Mouse (Mus musculus): ENCODE data around the gene Ankrd33.

Ankrd33 gene

GRCm38 (mm10) chr15:101115511-101116110 is at the start of gene Ankrd33:
Gene Ankrd33, plus strand, starts transcription at chr15:101115755.
- DNase-seq (ENCODE audit: low read depth, low spot score), result no peak

GRCm38 (mm10) chr15:101066364-101066847 is 49.1 kb upstream of the Ankrd33 start:
- no peak for DNase-seq (ENCODE audit: low read depth, low spot score)

GRCm38 (mm10) chr15:101066920-101067696 is 48.4 kb upstream of the Ankrd33 start:
- no peak for DNase-seq (ENCODE audit: low read depth, low spot score)

GRCm38 (mm10) chr15:101068029-101068428 is 47.5 kb upstream of the Ankrd33 start:
- no peak for DNase-seq (ENCODE audit: low read depth, low spot score)

- DNase-seq (ENCODE audit: low read depth, low spot score), result no peak
These were observed 46.9 kb upstream of the Ankrd33 start for GRCm38 (mm10) chr15:101068671-101069070.

- no peak for DNase-seq (ENCODE audit: low read depth, low spot score)
These were observed 45.8 kb upstream of the Ankrd33 start for GRCm38 (mm10) chr15:101069641-101070190.

GRCm38 (mm10) chr15:101070762-101071161 is 44.8 kb upstream of the Ankrd33 start:
- no peak for DNase-seq (ENCODE audit: low read depth, low spot score)

- DNase-seq (ENCODE audit: low read depth, low spot score), result no peak
These were observed 42.8 kb upstream of the Ankrd33 start for GRCm38 (mm10) chr15:101072736-101073135.

GRCm38 (mm10) chr15:101074067-101074466 is 41.5 kb upstream of the Ankrd33 start:
- no peak for DNase-seq (ENCODE audit: low read depth, low spot score)

GRCm38 (mm10) chr15:101075150-101075549 is 40.4 kb upstream of the Ankrd33 start:
- no peak for DNase-seq (ENCODE audit: low read depth, low spot score)

GRCm38 (mm10) chr15:101075656-101076055 is 39.9 kb upstream of the Ankrd33 start:
- no peak for DNase-seq (ENCODE audit: low read depth, low spot score)

GRCm38 (mm10) chr15:101076071-101077000 is 39.2 kb upstream of the Ankrd33 start:
- no peak for DNase-seq (ENCODE audit: low read depth, low spot score)

GRCm38 (mm10) chr15:101077001-101077812 is 38.3 kb upstream of the Ankrd33 start:
- no peak for DNase-seq (ENCODE audit: low read depth, low spot score)

- DNase-seq (ENCODE audit: low read depth, low spot score), result no peak
These were observed 37.5 kb upstream of the Ankrd33 start, which contains the start of gene Fignl2 for GRCm38 (mm10) chr15:101077813-101078730. Gene Fignl2, minus strand, starts transcription at chr15:101078567.

- DNase-seq (ENCODE audit: low read depth, low spot score), result no peak
These were observed 36.8 kb upstream of the Ankrd33 start for GRCm38 (mm10) chr15:101078731-101079156.

- DNase-seq (ENCODE audit: low read depth, low spot score), result no peak
These were observed 35.5 kb upstream of the Ankrd33 start for GRCm38 (mm10) chr15:101080031-101080520.

- DNase-seq (ENCODE audit: low read depth, low spot score), result no peak
These were observed 34.5 kb upstream of the Ankrd33 start for GRCm38 (mm10) chr15:101081035-101081548.

GRCm38 (mm10) chr15:101082236-101082635 is 33.3 kb upstream of the Ankrd33 start:
- DNase-seq (ENCODE audit: low read depth, low spot score), result no peak

- DNase-seq (ENCODE audit: low read depth, low spot score), result no peak
These were observed 31.1 kb upstream of the Ankrd33 start for GRCm38 (mm10) chr15:101084499-101084898.

Measured in c-Kit-negative CD71-positive TER-119-positive erythroid progenitor cells, embryonic 14.5 days (primary cell).